In the genomic region with DNA sequence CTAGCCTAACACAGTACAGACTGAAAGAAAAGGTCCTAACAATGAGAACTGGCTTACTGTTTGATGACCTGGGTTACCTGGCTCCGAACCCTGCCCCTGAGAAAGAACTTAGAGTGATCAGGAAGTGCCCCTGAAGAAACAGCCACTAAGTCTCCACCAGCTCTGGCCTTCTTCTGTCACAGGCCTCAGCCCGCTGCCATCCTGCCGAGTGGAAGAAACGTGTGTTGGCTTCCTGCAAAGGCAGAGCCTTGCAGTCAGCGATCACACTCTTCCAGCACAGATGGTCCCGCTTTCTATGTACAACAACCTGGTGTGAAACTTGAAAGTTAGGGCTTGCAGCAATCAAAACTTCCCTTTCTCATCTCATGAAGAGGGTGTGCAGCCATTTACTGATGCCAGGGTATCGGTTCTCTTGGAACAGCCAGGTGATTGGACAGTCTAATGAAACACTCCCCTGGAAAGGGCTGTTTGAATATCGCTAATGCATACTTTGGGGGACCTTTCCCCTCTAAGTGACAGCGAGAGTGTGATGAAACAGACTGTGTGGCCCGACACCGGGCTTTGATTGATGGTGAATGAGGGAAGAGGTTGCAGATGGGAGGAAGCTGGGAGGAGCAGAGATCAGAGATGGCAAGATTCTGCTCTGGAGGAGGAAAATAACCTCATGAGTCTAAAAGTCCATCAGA, we compare ENCODE assay signal across 25 mouse cellular contexts.
A peak's percentile ranks its signal among the peaks of the same experiment; 100 is the strongest.
DNase-seq lines count a peak whose midpoint lies in the region; ATAC-seq and TF ChIP-seq lines count a peak whose summit lies in the region.
"Had no signal": no experiment of that assay in that cellular context is flagged by ENCODE, and none has a peak within 500 bp of the region (broad histone marks: within the 10 kb centered on the region; RNA-seq: fewer than 3 reads in every experiment).

No protein-coding gene starts in this region.

- TF ChIP-seq CTCF in brain, embryonic 14.5 days (IDR thresholded peaks at IDR 0.05; ENCODE audit: borderline replicate concordance, extremely low read depth, insufficient read depth, insufficient read length), result no peak
- no peak for TF ChIP-seq CTCF in midbrain, postnatal 0 days (IDR thresholded peaks at IDR 0.05)
- TF ChIP-seq CTCF in hindbrain, postnatal 0 days (IDR thresholded peaks at IDR 0.05; ENCODE audit: low read depth), result no peak

- no peak overlapping the region for H3K4me3 ChIP-seq in midbrain, postnatal 0 days (ENCODE audit: low read depth, low read length)
- H3K4me3 ChIP-seq in hindbrain, postnatal 0 days (ENCODE audit: low read length), result no peak overlapping the region
- H3K4me3 ChIP-seq: erythroblast, embryonic 14.5 days; hindbrain, embryonic 13.5 days; kidney, embryonic 15.5 days; liver, embryonic 15.5 days; lung, embryonic 15.5 days; megakaryocyte, embryonic 14.5 days; midbrain, embryonic 13.5 days had no signal

- H3K9me3 ChIP-seq in midbrain, postnatal 0 days (ENCODE audit: low read length), result no peaks in the 10 kb centered on the region
- H3K9me3 ChIP-seq in hindbrain, postnatal 0 days (ENCODE audit: low read length), result no peaks in the 10 kb centered on the region
- H3K9me3 ChIP-seq: hindbrain, embryonic 13.5 days; kidney, embryonic 15.5 days; liver, embryonic 15.5 days; lung, embryonic 15.5 days; megakaryocyte, embryonic 14.5 days; midbrain, embryonic 13.5 days had no signal

- DNase-seq in frontal cortex, postnatal 14 days (ENCODE audit: low spot score in 2 of 2), result no peak
- DNase-seq in left cerebral cortex, postnatal 14 days (ENCODE audit: low spot score in 2 of 2), result peak; percentile 10 to 14
- no peak for DNase-seq in left cerebral cortex, postnatal 4 days
- DNase-seq in brain, embryonic 14.5 days (ENCODE audit: low read depth), result peak; percentile 48
- DNase-seq in embryo, embryonic 9.5 days (ENCODE audit: extremely low spot score), result peak; percentile 32
- DNase-seq in midbrain, postnatal 0 days (ENCODE audit: low spot score), result no peak
- no peak for DNase-seq in hindbrain, postnatal 0 days (ENCODE audit: low spot score)
- DNase-seq: adrenal gland, postnatal 10 days; cerebellum, adult 18-20 months; cerebellum, postnatal 10 days; heart, postnatal 4 days; kidney, postnatal 4 days; lung, postnatal 36 days; thymus, adult 2 months; thymus, postnatal 4 days had no signal

- ATAC-seq in frontal cortex, adult (ENCODE audit: low TSS enrichment), result 0 out of 2 replicates have a peak, but pooled peaks have one; percentile 38
- ATAC-seq in midbrain, postnatal 0 days (ENCODE audit: low FRiP score), result no peak
- ATAC-seq in hindbrain, postnatal 0 days, result no peak
- ATAC-seq: intestine, postnatal 0 days; midbrain, embryonic 13.5 days; Patski had no signal

- H3K27me3 ChIP-seq in midbrain, postnatal 0 days (ENCODE audit: insufficient read depth, low read length), result no peaks in the 10 kb centered on the region
- H3K27me3 ChIP-seq in hindbrain, postnatal 0 days (ENCODE audit: insufficient read depth, low read length), result 0 out of 2 replicates have a peak, but pooled peaks cover 3% of the 10 kb centered on the region
- H3K27me3 ChIP-seq: hindbrain, embryonic 13.5 days; kidney, embryonic 15.5 days; lung, embryonic 15.5 days; midbrain, embryonic 13.5 days; Patski had no signal

- no peak overlapping the region for H3K4me2 ChIP-seq in midbrain, postnatal 0 days (ENCODE audit: low read depth, low read length, poor library complexity, severe bottlenecking)
- no peak overlapping the region for H3K4me2 ChIP-seq in hindbrain, postnatal 0 days (ENCODE audit: low read depth, low read length)
- H3K4me2 ChIP-seq: hindbrain, embryonic 13.5 days; kidney, embryonic 15.5 days; liver, embryonic 15.5 days; lung, embryonic 15.5 days; midbrain, embryonic 13.5 days had no signal

- H3K4me1 ChIP-seq in midbrain, postnatal 0 days (ENCODE audit: insufficient read depth, low read length), result no peaks in the 10 kb centered on the region
- H3K4me1 ChIP-seq in hindbrain, postnatal 0 days (ENCODE audit: insufficient read depth, low read length), result no peaks in the 10 kb centered on the region
- H3K4me1 ChIP-seq: hindbrain, embryonic 13.5 days; lung, embryonic 15.5 days; megakaryocyte, embryonic 14.5 days; midbrain, embryonic 13.5 days had no signal

- intact Hi-C loops in left cerebral cortex, postnatal 14 days (cut with DNase I), result loop anchor here (10.0 kb wide), 1 partner anchor 145 kb away; no protein-coding TSS in a partner anchor
- intact Hi-C loops in left cerebral cortex, postnatal 4 days (cut with DNase I), result loop anchor here (10.0 kb wide), 1 partner anchor 445 kb away; no protein-coding TSS in a partner anchor

- no peak for TF ChIP-seq POLR2A in brain, embryonic 14.5 days (IDR thresholded peaks at IDR 0.05; ENCODE audit: borderline replicate concordance, extremely low read depth, insufficient read depth, insufficient read length, poor library complexity, severe bottlenecking)

- WGBS in midbrain, postnatal 0 days, result 82% methylated on average over 11 of the region's 11 CpGs
- WGBS in hindbrain, postnatal 0 days, result 76% methylated on average over 11 of the region's 11 CpGs

- no peaks in the 10 kb centered on the region for H3K36me3 ChIP-seq in midbrain, postnatal 0 days (ENCODE audit: insufficient read depth, low read length)
- H3K36me3 ChIP-seq in hindbrain, postnatal 0 days (ENCODE audit: insufficient read depth, low read length), result no peaks in the 10 kb centered on the region
- H3K36me3 ChIP-seq: hindbrain, embryonic 13.5 days; kidney, embryonic 15.5 days; liver, embryonic 15.5 days; lung, embryonic 15.5 days; midbrain, embryonic 13.5 days had no signal

- H3K9ac ChIP-seq in midbrain, postnatal 0 days (replicated peaks; ENCODE audit: low read length, poor library complexity, severe bottlenecking), result no peak overlapping the region
- H3K9ac ChIP-seq in hindbrain, postnatal 0 days (replicated peaks; ENCODE audit: low read length), result no peak overlapping the region
- H3K9ac ChIP-seq: hindbrain, embryonic 13.5 days; kidney, embryonic 15.5 days; liver, embryonic 15.5 days; lung, embryonic 15.5 days; midbrain, embryonic 13.5 days had no signal

- no peak overlapping the region for H3K27ac ChIP-seq in midbrain, postnatal 0 days (ENCODE audit: low read depth, low read length)
- no peak overlapping the region for H3K27ac ChIP-seq in hindbrain, postnatal 0 days
- H3K27ac ChIP-seq: hindbrain, embryonic 13.5 days; kidney, embryonic 15.5 days; liver, embryonic 15.5 days; lung, embryonic 15.5 days; midbrain, embryonic 13.5 days had no signal

Comparison
In these comparisons a context has a peak if more than half of its experiments do, and no peak if none do; other contexts are left out.
1. DNase-seq: peak in left cerebral cortex, postnatal 14 days (2 of 2), brain, embryonic 14.5 days (single experiment) and embryo, embryonic 9.5 days (single experiment); none in frontal cortex, postnatal 14 days (0 of 2), left cerebral cortex, postnatal 4 days (single experiment), midbrain, postnatal 0 days (single experiment) and hindbrain, postnatal 0 days (single experiment).